Mouse (Mus musculus) forebrain, embryonic 14.5 days (tissue): ENCODE measurements at regions not wholly inside any gene's neighbourhood (a gene's known extent, or its start where the extent isn't known, plus 50 kb on each side); places are given as distances from the start of the nearest gene placed in this dataset.

Experiments
- ATAC-seq: fragments of 200-750 bp; cut with Nextera tagmentation; 2 replicates; pipeline ENCODE4 v1.8.0; 2017; ENCODE audit warnings: mild to moderate bottlenecking, moderate library complexity
- DNase-seq: peaks from one replicate; pipeline ENCODE4 v3.0.0-alpha.2; 2015; ENCODE audit warnings: low spot score
- H3K27ac ChIP-seq: fragments of 300-500 bp; sonication (generic); 2 replicates; pipeline ENCODE4 v1.5.1; 2014; ENCODE audit warnings: low read depth, mild to moderate bottlenecking, control low read depth, low read length, moderate library complexity
- H3K27me3 ChIP-seq: fragments of 300-500 bp; sonication (generic); replicated peaks from 2 replicates; pipeline ENCODE4 v1.6.1; 2014; ENCODE audit warnings: low read length, control low read depth, mixed read lengths; ENCODE audit not compliant: control insufficient read depth, insufficient read depth
- H3K36me3 ChIP-seq: fragments of 300-500 bp; sonication (generic); 2 replicates; pipeline ENCODE4 v1.6.1; 2014; ENCODE audit warnings: low read length, control low read depth; ENCODE audit not compliant: control insufficient read depth, insufficient read depth
- H3K4me1 ChIP-seq: fragments of 300-500 bp; sonication (generic); 2 replicates; pipeline ENCODE4 v1.6.1; 2014; ENCODE audit warnings: antibody characterized with exemption, low read length, control low read depth; ENCODE audit not compliant: control insufficient read depth, insufficient read depth
- H3K4me2 ChIP-seq: fragments of 300-500 bp; sonication (generic); 2 replicates; pipeline ENCODE4 v1.6.1; 2014; ENCODE audit warnings: mild to moderate bottlenecking, control low read depth, low read length
- H3K4me3 ChIP-seq: fragments of 300-500 bp; sonication (generic); 2 replicates; pipeline ENCODE4 v1.5.1; 2014; ENCODE audit warnings: low read depth, low read length, control low read depth
- H3K9ac ChIP-seq: fragments of 300-500 bp; sonication (generic); 2 replicates; pipeline ENCODE4 v1.6.1; 2014; ENCODE audit warnings: mild to moderate bottlenecking, low read length, control low read depth, moderate library complexity
- H3K9me3 ChIP-seq: fragments of 300-500 bp; sonication (generic); replicated peaks from 2 replicates; pipeline ENCODE4 v1.6.1; 2016; ENCODE audit warnings: low read length, control low read depth, mixed read lengths; ENCODE audit not compliant: control insufficient read depth
- WGBS: fragments of 180-500 bp; shearing (Covaris S2); extraction: QIAGEN DNeasy Blood & Tissue Kit; methylation state at CpG from one replicate; pipeline ENCODE4 v1.1.7; 2014; 5-methylcytosine and 5-hydroxymethylcytosine counted together

DNA sequence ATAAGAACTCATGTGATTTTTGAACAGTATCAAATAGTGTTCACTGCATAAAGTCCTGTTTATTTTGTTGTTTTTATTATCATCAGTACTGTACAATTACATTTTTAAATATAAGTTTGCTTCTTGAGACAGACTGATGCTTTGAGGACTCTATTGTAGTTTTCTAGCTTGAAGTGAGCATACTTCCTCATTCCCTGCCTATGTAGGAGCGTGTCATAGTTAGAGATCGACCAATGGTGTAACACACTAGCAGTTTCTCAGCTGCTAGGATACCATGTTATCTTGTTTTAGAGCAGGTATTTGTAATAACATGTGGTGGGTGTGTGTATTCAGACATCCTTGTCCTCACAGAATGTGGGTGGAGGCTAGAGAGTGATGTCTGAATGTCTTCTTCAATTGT lies 342.1 kb downstream of the Ndufa4 start:
- no peak for ATAC-seq
- H3K4me1 ChIP-seq: no peaks in the 10 kb centered on the region
- no peaks in the 10 kb centered on the region for H3K9me3 ChIP-seq
- H3K27me3 ChIP-seq: no peaks in the 10 kb centered on the region
- DNase-seq: no peak
- H3K4me3 ChIP-seq: no peak overlapping the region
- WGBS: 94% methylated on average over 2 of the region's 2 CpGs
- H3K9ac ChIP-seq: no peak overlapping the region
- no peak overlapping the region for H3K4me2 ChIP-seq
- H3K27ac ChIP-seq: no peak overlapping the region
- no peaks in the 10 kb centered on the region for H3K36me3 ChIP-seq

DNA sequence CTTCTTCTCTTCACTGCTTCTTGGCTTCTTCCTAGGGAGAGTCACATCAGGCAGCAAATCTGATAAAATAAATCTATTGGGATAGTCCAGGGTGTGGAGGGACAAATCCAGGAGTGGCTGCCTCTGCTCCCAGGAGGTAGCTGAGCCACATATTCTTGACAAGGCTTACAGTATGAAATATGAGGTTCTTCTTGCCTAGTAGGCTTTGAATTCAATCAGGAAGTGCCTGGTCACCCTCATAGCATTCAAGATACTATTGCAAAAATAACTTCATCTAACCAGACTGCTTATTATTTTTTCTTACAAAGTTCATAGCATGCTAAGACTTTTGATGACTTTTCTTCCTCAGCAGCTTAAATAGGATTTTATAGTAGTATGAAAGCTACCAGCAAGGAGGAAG lies 356.8 kb downstream of the Ndufa4 start:
- Histone ChIP-seq H3K27me3 (no peaks in the 10 kb centered on the region), H3K4me1 (no peaks in the 10 kb centered on the region), H3K9me3 (no peaks in the 10 kb centered on the region), H3K27ac (no peak overlapping the region), H3K9ac (no peak overlapping the region), H3K4me3 (no peak overlapping the region), H3K36me3 (no peaks in the 10 kb centered on the region), H3K4me2 (no peak overlapping the region)
- DNase-seq (no peak), ATAC-seq (no peak)

DNA sequence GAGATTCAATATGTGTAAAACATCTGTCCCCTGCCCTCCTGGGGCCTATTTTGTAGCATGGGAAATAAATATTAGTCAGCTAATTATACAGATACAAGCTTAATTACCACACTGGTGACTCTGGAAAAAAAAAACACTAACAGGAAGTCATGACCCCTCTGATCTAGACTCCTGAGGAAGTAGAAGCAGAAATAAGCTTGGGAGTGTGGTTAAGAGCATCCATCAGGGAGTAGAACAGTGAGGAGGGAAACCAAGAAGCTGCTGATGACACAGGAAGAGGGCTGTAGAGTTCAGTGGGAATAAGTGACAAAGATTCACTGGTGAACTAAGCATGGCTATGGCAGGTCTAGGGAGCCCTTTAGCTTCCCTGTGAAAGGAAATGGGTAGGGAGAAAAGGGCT lies 360.0 kb downstream of the Ndufa4 start:
- no peak overlapping the region for H3K9ac ChIP-seq
- no peak overlapping the region for H3K4me2 ChIP-seq
- no peaks in the 10 kb centered on the region for H3K36me3 ChIP-seq
- no peaks in the 10 kb centered on the region for H3K9me3 ChIP-seq
- DNase-seq: no peak
- H3K27ac ChIP-seq: no peak overlapping the region
- H3K4me1 ChIP-seq: no peaks in the 10 kb centered on the region
- no peaks in the 10 kb centered on the region for H3K27me3 ChIP-seq
- ATAC-seq: no peak
- H3K4me3 ChIP-seq: no peak overlapping the region

DNA sequence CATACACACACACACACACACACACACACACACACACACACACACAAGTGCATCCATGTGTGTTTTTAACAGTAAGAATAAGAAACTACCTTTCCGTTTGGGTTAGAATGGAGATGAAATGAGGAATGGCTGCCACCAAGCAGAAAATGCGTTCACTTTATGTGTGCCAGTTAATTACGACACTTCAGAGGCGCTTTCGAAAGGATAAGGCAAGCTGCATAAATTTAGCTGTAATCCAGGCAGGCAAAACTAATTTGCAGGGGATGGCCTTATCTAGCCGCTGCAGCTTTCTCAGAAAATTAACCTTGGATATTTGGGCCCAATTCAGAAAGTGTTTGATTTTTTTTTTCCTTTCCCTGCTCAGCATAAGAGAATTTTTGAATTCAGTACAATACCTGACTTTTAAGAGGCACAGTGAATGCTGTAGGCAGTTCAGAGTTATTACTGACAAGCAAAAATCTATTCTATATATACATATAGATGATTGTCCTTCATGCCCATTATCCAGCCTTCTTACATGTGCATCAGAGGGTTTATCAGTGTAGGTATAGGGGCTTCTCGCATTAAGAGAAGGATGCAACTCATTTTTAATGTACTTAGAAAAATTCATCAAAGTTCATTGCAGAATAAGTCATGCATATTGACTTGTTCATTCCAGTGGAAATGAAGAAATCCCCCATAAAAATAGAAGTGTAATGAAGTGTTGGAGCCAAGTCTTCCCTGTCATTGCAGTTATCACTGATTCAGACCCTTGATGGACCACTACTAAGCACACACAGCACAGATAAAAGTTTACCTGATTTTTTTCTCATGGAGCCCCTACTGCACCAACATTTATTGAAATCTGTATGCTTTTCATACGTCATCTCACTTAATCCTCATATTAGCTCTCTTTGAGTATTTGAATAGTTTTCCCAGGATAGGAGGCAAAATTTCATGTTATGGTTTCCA lies 372.1 kb downstream of the Ndufa4 start:
- DNase-seq: peak; percentile 74
- peak; percentile 74 for ATAC-seq
- Histone ChIP-seq H3K9ac (no peak overlapping the region), H3K36me3 (no peaks in the 10 kb centered on the region), H3K27ac (no peak overlapping the region), H3K4me1 (no peaks in the 10 kb centered on the region), H3K4me2 (no peak overlapping the region), H3K27me3 (no peaks in the 10 kb centered on the region), H3K4me3 (no peak overlapping the region), H3K9me3 (no peaks in the 10 kb centered on the region)
- 32% methylated on average over 8 of the region's 8 CpGs for WGBS

DNA sequence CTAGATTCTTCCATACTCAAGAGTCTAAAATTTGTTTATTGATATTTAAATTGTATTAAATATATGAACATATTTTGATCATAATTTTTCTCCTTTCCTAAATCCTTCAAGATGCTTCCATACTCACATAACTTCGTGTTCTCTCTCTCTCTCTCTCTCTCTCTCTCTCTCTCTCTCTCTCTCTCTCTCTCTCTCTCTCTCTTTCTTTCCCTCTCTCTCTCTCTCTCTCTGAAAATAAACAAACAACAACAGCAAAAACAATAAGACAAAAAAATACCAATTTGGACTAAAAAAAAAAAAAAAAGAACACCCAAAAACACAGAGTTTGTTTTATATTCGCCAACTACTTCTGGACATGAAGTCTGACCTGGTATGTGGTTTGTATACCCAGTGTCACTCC lies 404.2 kb downstream of the Ndufa4 start:
- H3K36me3 ChIP-seq: no peaks in the 10 kb centered on the region
- no peak for ATAC-seq
- no peak for DNase-seq
- H3K9ac ChIP-seq: no peak overlapping the region
- 81% methylated on average over 2 of the region's 2 CpGs for WGBS
- no peaks in the 10 kb centered on the region for H3K4me1 ChIP-seq
- H3K4me3 ChIP-seq: no peak overlapping the region
- H3K4me2 ChIP-seq: no peak overlapping the region
- no peak overlapping the region for H3K27ac ChIP-seq
- no peaks in the 10 kb centered on the region for H3K27me3 ChIP-seq
- H3K9me3 ChIP-seq: no peaks in the 10 kb centered on the region

GRCm38 (mm10) chr6:11494427-11494826 lies 412.9 kb downstream of the Ndufa4 start:
- no peak for DNase-seq
- Histone ChIP-seq H3K27ac (no peak overlapping the region), H3K4me2 (no peak overlapping the region), H3K27me3 (no peaks in the 10 kb centered on the region), H3K36me3 (no peaks in the 10 kb centered on the region), H3K9me3 (no peaks in the 10 kb centered on the region), H3K9ac (no peak overlapping the region), H3K4me1 (no peaks in the 10 kb centered on the region), H3K4me3 (no peak overlapping the region)
- WGBS: 85% methylated on average over 2 of the region's 2 CpGs
- no peak for ATAC-seq

DNA sequence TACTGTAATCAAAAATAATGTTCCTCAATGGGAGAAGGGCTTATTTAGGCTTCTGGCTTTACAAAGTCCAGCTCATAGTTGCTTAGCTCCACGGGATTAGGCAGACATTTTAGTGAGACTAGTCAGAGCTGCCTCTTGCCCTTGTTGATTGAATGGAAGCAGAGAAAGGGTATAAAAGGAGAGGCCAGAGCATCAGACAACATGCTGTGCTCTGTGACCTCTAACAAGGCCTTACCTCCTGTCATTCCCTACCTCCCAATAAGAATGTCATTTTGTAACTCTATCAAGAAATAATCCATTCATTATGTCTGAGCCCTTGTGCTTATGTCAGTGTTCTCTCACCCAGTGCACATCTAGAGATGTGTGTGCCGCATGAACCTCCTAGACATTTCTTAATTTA lies 430.3 kb downstream of the Ndufa4 start:
- no peaks in the 10 kb centered on the region for H3K4me1 ChIP-seq
- no peaks in the 10 kb centered on the region for H3K27me3 ChIP-seq
- no peak overlapping the region for H3K27ac ChIP-seq
- no peak for ATAC-seq
- no peak overlapping the region for H3K4me2 ChIP-seq
- no peak for DNase-seq
- H3K36me3 ChIP-seq: no peaks in the 10 kb centered on the region
- 14% methylated on average over 2 of the region's 2 CpGs for WGBS
- H3K9me3 ChIP-seq: no peaks in the 10 kb centered on the region
- H3K9ac ChIP-seq: no peak overlapping the region
- no peak overlapping the region for H3K4me3 ChIP-seq
